7 mouse cellular contexts compared by ENCODE assay signal in genomic region chr5:24030579-24030969, GRCm38 (mm10). TPM values are rescaled to one million over a fixed set of nuclear protein-coding genes. Genes with fewer than 3 reads are reported as not detected.
DNase-seq lines count a peak whose midpoint lies in the region; ATAC-seq and TF ChIP-seq lines count a peak whose summit lies in the region.

Fam126a (minus strand) TSS chr5:24030690.

- peak; percentile 95 for DNase-seq in adrenal gland, postnatal 25 days
- peak; percentile 95 to 98 for DNase-seq in heart, adult 18-20 months
- DNase-seq in kidney, adult 2 months, result peak; percentile 97
- peak; percentile 92 to 95 for DNase-seq in spleen, postnatal 10 days (ENCODE audit: low spot score in 2 of 2)

- peaks cover 4% of the 10 kb centered on the region; the same call in 1 of the 2 replicates for H3K4me1 ChIP-seq in embryonic facial prominence, embryonic 12.5 days
- no peaks in the 10 kb centered on the region; the same call in 1 of the 2 replicates for H3K4me1 ChIP-seq in kidney, adult 2 months (ENCODE audit: control insufficient read depth, insufficient read depth, low read length)
- peaks cover 8% of the 10 kb centered on the region for H3K4me1 ChIP-seq in limb, embryonic 13.5 days
- peaks cover 6% of the 10 kb centered on the region for H3K4me1 ChIP-seq in midbrain, embryonic 16.5 days (ENCODE audit: control insufficient read depth, insufficient read depth, low read length)

- WGBS in embryonic facial prominence, embryonic 12.5 days, result under 1% methylated on average over 14 of the region's 16 CpGs
- WGBS in kidney, adult 2 months, result 1% methylated on average over 16 of the region's 16 CpGs
- WGBS in limb, embryonic 13.5 days, result 0% methylated on average over 13 of the region's 16 CpGs
- 2% methylated on average over 16 of the region's 16 CpGs for WGBS in midbrain, embryonic 16.5 days

- peak within 1 kb of the TSS; percentile 84 for H3K4me2 ChIP-seq in embryonic facial prominence, embryonic 12.5 days (replicated peaks)
- peak within 1 kb of the TSS; percentile 83 for H3K4me2 ChIP-seq in limb, embryonic 13.5 days (replicated peaks)
- peak within 1 kb of the TSS; percentile 80 for H3K4me2 ChIP-seq in midbrain, embryonic 16.5 days (ENCODE audit: low read length)

- H3K36me3 ChIP-seq in embryonic facial prominence, embryonic 12.5 days, result no peaks in the 10 kb centered on the region
- H3K36me3 ChIP-seq in kidney, adult 2 months (ENCODE audit: control insufficient read depth, insufficient read depth, low read length), result no peaks in the 10 kb centered on the region
- no peaks in the 10 kb centered on the region for H3K36me3 ChIP-seq in limb, embryonic 13.5 days
- no peaks in the 10 kb centered on the region for H3K36me3 ChIP-seq in midbrain, embryonic 16.5 days (ENCODE audit: control insufficient read depth, insufficient read depth, low read length)

- no peaks in the 10 kb centered on the region for H3K27me3 ChIP-seq in embryonic facial prominence, embryonic 12.5 days
- H3K27me3 ChIP-seq in kidney, adult 2 months (replicated peaks; ENCODE audit: control insufficient read depth, insufficient read depth, low read length), result no peaks in the 10 kb centered on the region
- H3K27me3 ChIP-seq in limb, embryonic 13.5 days, result no peaks in the 10 kb centered on the region
- no peaks in the 10 kb centered on the region for H3K27me3 ChIP-seq in midbrain, embryonic 16.5 days (ENCODE audit: control insufficient read depth, insufficient read depth, low read depth, low read length)

- peak within 1 kb of the TSS; percentile 77 for H3K27ac ChIP-seq in embryonic facial prominence, embryonic 12.5 days
- H3K27ac ChIP-seq in kidney, adult 2 months (ENCODE audit: insufficient read depth, low read depth, low read length), result 0 out of 2 replicates have a peak within 1 kb of the TSS, but pooled peaks have one; percentile 24
- H3K27ac ChIP-seq in limb, embryonic 13.5 days, result peak within 1 kb of the TSS; percentile 81
- peak within 1 kb of the TSS; percentile 80 for H3K27ac ChIP-seq in midbrain, embryonic 16.5 days (ENCODE audit: low read length)

- H3K9ac ChIP-seq in embryonic facial prominence, embryonic 12.5 days, result peak within 1 kb of the TSS; percentile 91
- peak within 1 kb of the TSS; percentile 92 for H3K9ac ChIP-seq in limb, embryonic 13.5 days
- H3K9ac ChIP-seq in midbrain, embryonic 16.5 days (ENCODE audit: low read depth, low read length), result peak within 1 kb of the TSS; percentile 83

- peak; percentile 100 for ATAC-seq in embryonic facial prominence, embryonic 12.5 days (ENCODE audit: insufficient number of reproducible peaks, insufficient read depth, low FRiP score, low TSS enrichment)
- ATAC-seq in limb, embryonic 13.5 days (ENCODE audit: low FRiP score, low read depth), result peak; percentile 100
- peak; percentile 100 for ATAC-seq in midbrain, embryonic 16.5 days

- no peak for TF ChIP-seq CTCF in kidney, adult 2 months (conservative IDR thresholded peaks at IDR 0.05; ENCODE audit: insufficient read depth, insufficient read length, low read depth, low read length)

- TF ChIP-seq POLR2A in kidney, adult 2 months (IDR thresholded peaks at IDR 0.05; ENCODE audit: low read depth, low read length), result peak; percentile 48

- peak within 1 kb of the TSS; percentile 90 for H3K4me3 ChIP-seq in embryonic facial prominence, embryonic 12.5 days
- H3K4me3 ChIP-seq in kidney, adult 2 months (ENCODE audit: insufficient read depth, low read depth, low read length), result peak within 1 kb of the TSS; percentile 87
- H3K4me3 ChIP-seq in limb, embryonic 13.5 days, result peak within 1 kb of the TSS; percentile 89
- H3K4me3 ChIP-seq in midbrain, embryonic 16.5 days (ENCODE audit: low read depth, low read length), result peak within 1 kb of the TSS; percentile 93

- no peaks in the 10 kb centered on the region for H3K9me3 ChIP-seq in embryonic facial prominence, embryonic 12.5 days
- no peaks in the 10 kb centered on the region for H3K9me3 ChIP-seq in limb, embryonic 13.5 days
- H3K9me3 ChIP-seq in midbrain, embryonic 16.5 days (replicated peaks; ENCODE audit: control insufficient read depth, low read length, poor library complexity, severe bottlenecking), result no peaks in the 10 kb centered on the region

RNA-seq across cellular contexts. Expression of gene Fam126a, which starts in this region (rescaled TPM):
- total RNA-seq in adrenal gland, postnatal 25 days (2021), result 98.2 and 127 TPM in 2 replicates
- 39.4 and 43.2 TPM in 2 replicates for polyA plus RNA-seq in embryonic facial prominence, embryonic 12.5 days (2016; fragmentation: Nextera tagmentation; extraction: Ambion mirVana)
- total RNA-seq in heart, adult 18-20 months (2021), result 10 to 100 TPM; 37.3 to 42.2 TPM
- polyA plus RNA-seq in kidney, adult 2 months (2012; rRNA removed), result 3.2 and 4.4 TPM in 2 replicates
- 27.7 and 33.8 TPM in 2 replicates for polyA plus RNA-seq in limb, embryonic 13.5 days (2015; fragmentation: Nextera tagmentation; extraction: Ambion mirVana)
- 29.8 and 32.0 TPM in 2 replicates for polyA plus RNA-seq in midbrain, embryonic 16.5 days (2015; fragmentation: Nextera tagmentation; extraction: Ambion mirVana)

Comparison
In these comparisons a context has a peak if more than half of its experiments do, and no peak if none do; other contexts are left out.
1. Peak in every context shown above with its lines: DNase-seq, ATAC-seq, H3K4me3 ChIP-seq and H3K27ac ChIP-seq.
2. H3K27ac ChIP-seq: peak in every context shown above with its lines; median percentile 81 in limb, embryonic 13.5 days; 80 in midbrain, embryonic 16.5 days; 77 in embryonic facial prominence, embryonic 12.5 days; 24 in kidney, adult 2 months.